Mouse (Mus musculus) gastrocnemius, adult 8-10 months (tissue): Measurements from ENCODE around the gene Lypla2. TPM values are rescaled to one million over a fixed set of nuclear protein-coding genes. Genes with fewer than 3 reads are reported as not detected.

Experiments
- DNase-seq, 2 experiments: peaks; one replicate each; pipeline ENCODE4 v3.0.0; 2022; ENCODE audit warnings: low spot score in 2 of 2
- total RNA-seq, 4 experiments: library from RNA; stranded (reverse); gene quantifications; 2 replicates each; pipeline ENCODE4 v1.2.4; 2022

The Lypla2 gene
- total RNA-seq, 4 experiments from 2014 or later: 27.0 to 33.7 (median 30.8) TPM

GRCm38 (mm10) chr4:135921257-135922120 is 50.9 kb downstream of the Lypla2 start:
- DNase-seq: no peak

DNA sequence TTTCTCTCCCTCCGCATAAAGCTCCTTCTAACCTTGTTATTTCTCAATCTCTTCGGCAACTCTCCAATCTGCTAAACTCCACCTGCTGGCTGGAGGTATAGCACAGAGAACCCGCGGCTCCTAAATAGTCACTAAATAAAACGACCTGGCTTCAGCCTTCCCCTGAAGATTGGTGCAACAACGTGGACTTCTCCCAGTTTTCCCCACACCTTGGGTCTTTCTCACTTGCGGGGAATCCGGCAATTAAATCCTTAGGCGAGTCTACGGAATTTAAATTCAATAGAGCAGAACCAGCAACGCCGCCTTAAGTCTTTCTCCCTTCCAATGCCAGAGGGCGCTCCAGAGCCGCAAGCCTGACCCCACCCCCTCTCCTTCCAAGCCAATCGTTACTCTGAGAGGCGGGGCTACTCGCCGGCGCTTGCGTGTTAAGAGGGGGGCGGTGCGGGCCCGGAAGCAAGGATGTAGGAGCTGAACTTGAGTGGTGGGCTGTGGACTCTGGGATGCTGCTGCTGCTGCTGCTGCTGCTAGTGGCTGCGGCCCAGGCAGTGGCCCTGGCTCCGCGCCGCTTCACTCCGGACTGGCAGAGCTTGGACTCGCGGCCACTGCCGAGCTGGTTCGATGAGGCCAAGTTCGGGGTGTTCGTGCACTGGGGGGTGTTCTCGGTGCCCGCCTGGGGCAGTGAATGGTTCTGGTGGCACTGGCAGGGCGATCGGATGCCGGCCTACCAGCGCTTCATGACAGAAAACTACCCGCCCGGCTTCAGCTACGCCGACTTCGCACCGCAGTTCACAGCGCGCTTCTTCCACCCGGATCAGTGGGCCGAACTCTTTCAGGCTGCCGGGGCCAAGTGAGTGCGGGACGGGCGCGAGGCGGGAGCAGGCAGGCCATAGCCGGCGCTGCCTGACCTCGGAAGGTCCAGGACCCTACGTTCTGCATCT is 51.9 kb downstream of the Lypla2 start, which contains the start of gene Fuca1:
Gene Fuca1, plus strand, starts transcription at position 432 of the 938 bp plus-strand sequence.
- peak; percentile 90 for DNase-seq

DNA sequence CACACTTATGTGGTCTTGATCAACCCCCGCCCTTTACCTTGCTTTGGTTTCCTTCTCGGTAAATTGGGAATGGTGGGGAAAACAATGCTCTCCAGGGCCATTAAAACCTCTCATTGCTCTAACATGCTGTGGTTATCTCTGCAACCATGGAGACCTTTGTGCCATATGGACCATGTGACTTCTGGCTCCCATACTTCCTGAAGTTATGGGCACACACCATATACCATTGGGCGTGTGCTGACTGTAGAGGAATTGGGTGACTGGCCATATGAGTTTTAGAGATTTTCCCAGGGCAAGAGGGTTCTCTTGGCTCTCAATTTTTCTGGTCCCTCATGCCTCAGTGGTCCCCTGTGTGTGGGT is 53.2 kb downstream of the Lypla2 start:
- DNase-seq: no peak

- DNase-seq: no peak
Observed at GRCm38 (mm10) chr4:135918635-135919279, 53.7 kb downstream of the Lypla2 start.

Other genes with a start within 250 kb of the Lypla2 start
- gene Il22ra1, start 244.5 kb downstream of the Lypla2 start, total RNA-seq: not detected
- 10 to 100 TPM; 40.8 to 54.5 (median 43.3) TPM for gene Myom3, start 212.9 kb downstream of the Lypla2 start, total RNA-seq
- 10 to 100 TPM; 14.3 to 27.1 (median 22.0) TPM for gene Srsf10, start 116.9 kb downstream of the Lypla2 start, total RNA-seq
- 10 to 100 TPM; 30.2 to 36.3 (median 32.7) TPM for gene Pnrc2, start 98.8 kb downstream of the Lypla2 start, total RNA-seq
- gene Cnr2, start 77.2 kb downstream of the Lypla2 start, total RNA-seq: under 1 TPM in 3 of 4 experiments, not detected in 1; 0.05 to 0.11 (median 0.07) TPM
- gene Fuca1, start 51.9 kb downstream of the Lypla2 start, total RNA-seq: 10 to 100 TPM; 14.8 to 28.3 (median 23.6) TPM
- gene Hmgcl, start 26.2 kb downstream of the Lypla2 start, total RNA-seq: 10 to 100 TPM; 39.8 to 44.0 (median 42.0) TPM
- 1 to 10 TPM in 1 of 4 experiments, under 1 TPM in 2, not detected in 1; 0.40 to 1.3 (median 0.72) TPM for gene Gale, start 8.9 kb downstream of the Lypla2 start, total RNA-seq
- gene Pithd1, start 14.6 kb upstream of the Lypla2 start, total RNA-seq: 10 to 100 TPM; 26.9 to 31.9 (median 28.9) TPM
- gene Eloa, start 49.1 kb upstream of the Lypla2 start, total RNA-seq: 10 to 100 TPM; 56.6 to 70.4 (median 62.9) TPM
- gene Rpl11, start 80.8 kb upstream of the Lypla2 start, total RNA-seq: 100 to 1,000 TPM; 119 to 244 (median 192) TPM
- gene Id3, start 170.9 kb upstream of the Lypla2 start, total RNA-seq: 10 to 100 TPM in 1 of 4 experiments, 1 to 10 TPM in 3; 8.7 to 16.7 (median 9.6) TPM
- gene E2f2, start 199.8 kb upstream of the Lypla2 start, total RNA-seq: 1 to 10 TPM in 3 of 4 experiments, under 1 TPM in 1; 0.85 to 1.7 (median 1.5) TPM
- 1 to 10 TPM in 2 of 4 experiments, under 1 TPM in 2; 0.92 to 1.3 (median 1.1) TPM for gene Asap3, start 233.7 kb upstream of the Lypla2 start, total RNA-seq